Mouse (Mus musculus) urinary bladder, postnatal 14 days (tissue): ENCODE results near the gene 2010111I01Rik.
"Not testable (repeated sequence)": the region's sequence is repeated elsewhere in the genome, so short reads cannot be mapped to it uniquely, and the experiment has no call there.

Source experiments
- DNase-seq: peaks from one replicate; pipeline ENCODE4 v3.0.0; 2021; ENCODE audit warnings: low spot score

2010111I01Rik gene

DNA sequence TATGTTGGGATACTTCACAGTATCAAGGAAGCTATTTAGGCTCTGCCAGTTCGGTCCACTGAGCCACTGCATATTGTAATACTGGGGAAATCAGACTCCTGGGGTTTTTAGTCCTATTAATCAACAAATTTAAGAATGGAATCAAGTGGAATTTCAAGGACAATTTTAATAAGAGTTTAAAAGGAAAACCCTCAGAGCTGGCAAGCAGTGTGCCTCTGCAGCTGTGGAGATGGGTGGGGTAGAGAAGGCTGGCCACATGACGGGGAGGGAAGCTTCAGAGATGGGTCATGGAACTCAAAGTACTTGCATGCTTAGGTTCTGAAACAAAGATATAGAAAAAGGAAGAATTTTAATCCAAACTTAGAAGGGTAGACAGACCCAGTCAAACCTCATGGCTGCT, 116.1 kb downstream of the 2010111I01Rik start:
- no peak for DNase-seq

- no peak for DNase-seq
Measured at GRCm38 (mm10) chr13:63082555-63083136, 118.0 kb downstream of the 2010111I01Rik start.

DNA sequence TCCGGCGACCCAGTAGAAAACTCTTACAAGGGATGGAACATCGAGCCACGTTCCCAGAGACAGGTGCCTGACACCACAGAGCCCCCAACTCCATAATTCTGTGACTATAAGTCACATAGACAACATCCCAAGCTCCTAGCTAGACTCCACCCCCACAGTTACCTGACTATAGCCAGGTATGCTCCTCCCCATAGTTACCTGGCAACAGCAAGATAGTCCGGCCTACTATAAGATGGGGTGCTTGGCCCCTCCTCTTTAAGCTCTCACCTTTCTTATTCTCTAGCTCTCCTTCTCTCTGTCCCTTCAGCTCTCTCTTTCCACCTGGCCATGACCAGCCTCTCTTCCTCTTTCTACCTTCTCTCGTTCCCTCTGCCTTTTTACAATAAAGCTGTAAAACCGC, 118.4 kb downstream of the 2010111I01Rik start:
- not testable (repeated sequence) for DNase-seq

GRCm38 (mm10) chr13:63083663-63084062, 119.0 kb downstream of the 2010111I01Rik start:
- DNase-seq = no peak

DNA sequence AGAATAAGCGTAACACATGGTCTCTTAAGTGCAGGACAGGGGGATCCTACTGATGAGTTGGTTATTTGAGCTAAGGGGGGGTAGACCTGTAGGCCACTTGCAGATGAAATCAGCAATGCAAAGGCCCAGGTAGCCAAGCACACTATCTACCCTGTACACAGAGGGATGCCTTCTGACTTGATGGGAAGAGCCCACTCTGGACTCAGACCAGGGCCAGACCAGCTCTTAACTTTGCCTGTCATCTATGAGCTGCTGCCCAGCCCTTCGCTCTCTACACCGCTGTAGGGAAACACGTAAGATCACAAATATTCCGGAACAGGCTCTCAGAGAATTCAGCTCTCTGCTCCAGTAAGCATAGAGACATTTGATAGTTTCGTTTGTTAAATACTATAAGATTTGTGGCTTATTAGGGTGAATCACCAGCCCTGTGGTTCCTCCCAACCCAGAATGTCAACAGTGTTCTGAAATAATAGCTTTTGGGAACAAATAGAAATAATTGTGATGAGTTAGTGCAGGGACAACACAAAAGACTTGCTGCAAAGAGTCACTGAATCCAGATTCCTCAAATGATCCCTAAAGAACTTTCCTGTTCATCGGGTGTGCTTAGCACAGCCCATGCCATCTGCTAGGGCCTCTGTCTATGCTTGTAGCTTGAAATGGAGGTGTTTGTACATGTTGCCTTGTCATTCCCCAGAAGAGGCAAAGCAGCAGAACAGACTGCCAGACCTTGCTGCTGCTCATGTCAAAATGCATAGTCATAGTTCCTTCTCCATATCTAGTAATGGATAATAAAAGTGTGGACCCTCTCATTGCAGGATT, 123.4 kb downstream of the 2010111I01Rik start:
- DNase-seq = no peak

- DNase-seq = no peak
Measured at GRCm38 (mm10) chr13:63089513-63089912, 124.8 kb downstream of the 2010111I01Rik start.

- no peak for DNase-seq
Measured at GRCm38 (mm10) chr13:63091246-63091645, 126.6 kb downstream of the 2010111I01Rik start.

DNA sequence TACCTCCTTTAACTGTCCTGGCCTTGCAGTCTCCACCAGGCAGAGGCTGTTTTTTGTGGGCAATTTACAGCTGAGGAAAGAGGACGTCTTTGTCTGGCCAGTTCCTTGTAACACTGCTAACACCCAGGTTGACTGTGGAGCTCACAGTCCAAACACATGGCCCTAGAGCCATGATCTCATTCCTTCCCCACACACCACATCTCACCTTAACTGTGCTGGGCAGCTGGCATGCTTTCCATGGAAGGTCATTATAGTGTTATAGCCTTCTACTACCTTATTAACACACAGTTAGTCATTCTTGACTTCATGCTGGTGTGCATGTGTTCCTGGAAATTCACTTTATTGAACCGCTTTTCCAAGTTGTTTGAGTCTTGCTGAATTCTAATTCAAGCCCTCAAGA, 127.6 kb downstream of the 2010111I01Rik start:
- no peak for DNase-seq

GRCm38 (mm10) chr13:63092874-63093273, 128.2 kb downstream of the 2010111I01Rik start:
- no peak for DNase-seq

DNA sequence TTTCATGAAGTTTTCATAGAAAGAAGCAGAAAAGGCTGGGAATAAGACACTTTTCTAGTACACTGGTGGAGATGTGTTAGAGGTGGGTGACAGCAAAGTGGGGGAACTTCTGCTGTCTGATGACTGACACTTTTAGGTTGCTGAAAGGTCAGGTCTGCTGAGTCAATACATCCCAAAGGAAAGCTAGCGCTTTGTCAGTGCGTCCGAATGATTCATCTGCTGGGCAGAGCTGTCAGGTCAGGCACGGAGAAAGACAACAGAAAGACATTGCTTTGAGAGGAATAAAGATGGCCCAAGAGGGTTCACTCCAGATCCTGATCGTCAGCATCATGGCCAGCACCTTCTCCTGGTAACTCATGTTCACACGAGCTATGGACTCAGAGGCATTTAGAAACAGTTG, 128.9 kb downstream of the 2010111I01Rik start:
- no peak for DNase-seq

DNA sequence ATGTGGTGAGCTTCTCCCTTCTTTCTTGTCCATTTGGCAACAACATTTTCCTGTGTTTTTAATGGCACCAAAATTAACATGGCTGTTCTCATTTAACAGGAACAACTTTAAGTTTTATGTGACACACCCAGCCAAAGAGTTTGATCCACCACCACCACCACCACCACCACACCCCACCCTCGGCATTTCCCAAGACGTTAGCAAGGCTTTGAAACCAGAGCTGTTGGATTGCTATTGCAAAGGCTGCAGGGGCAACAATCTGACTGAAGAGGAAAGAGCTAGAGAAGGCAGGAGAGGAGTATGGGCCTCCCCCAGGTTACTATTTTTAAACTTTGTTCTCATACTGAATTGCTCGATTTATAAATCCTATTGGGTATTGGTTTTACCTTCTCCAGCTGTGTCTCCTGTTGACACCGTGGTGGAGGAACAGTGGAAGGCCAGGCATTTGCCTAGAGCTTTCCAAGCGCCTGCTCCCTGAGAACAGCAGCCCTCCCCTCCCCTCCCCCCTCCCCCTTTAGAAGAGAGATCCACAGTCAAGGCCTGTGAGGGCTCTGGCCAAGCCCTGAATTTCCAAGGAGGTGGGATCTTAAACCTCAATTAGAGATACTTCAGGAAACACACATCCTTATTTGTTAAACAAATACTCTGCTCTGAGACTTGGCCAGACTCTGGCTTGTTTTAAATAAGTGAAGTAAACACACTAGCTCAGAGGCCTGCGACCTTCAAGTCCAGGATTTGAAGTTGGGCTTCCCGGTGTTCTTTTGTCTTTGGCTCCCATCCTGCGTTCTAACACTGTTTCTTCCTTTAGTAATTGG, 129.8 kb downstream of the 2010111I01Rik start:
- no peak for DNase-seq

DNA sequence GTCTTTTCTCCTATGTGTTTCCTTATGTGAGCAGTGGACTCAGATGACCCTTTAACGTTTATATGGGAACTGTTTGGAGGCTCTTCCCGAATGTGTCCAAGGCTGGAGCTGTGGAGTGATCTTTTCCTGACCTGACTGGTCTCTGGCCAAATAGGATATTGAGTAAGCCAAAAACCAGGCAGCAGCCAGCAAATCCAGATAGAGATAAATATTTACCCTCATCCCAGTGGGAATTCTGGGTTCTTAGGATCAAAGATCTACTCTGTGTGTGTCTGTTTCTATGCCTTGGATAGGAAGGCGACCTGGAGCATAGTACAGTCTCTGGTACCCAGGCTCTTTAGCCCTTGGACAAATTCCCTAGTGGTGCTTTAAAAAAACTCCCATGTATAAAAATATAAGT, 132.1 kb downstream of the 2010111I01Rik start:
- DNase-seq = no peak

DNA sequence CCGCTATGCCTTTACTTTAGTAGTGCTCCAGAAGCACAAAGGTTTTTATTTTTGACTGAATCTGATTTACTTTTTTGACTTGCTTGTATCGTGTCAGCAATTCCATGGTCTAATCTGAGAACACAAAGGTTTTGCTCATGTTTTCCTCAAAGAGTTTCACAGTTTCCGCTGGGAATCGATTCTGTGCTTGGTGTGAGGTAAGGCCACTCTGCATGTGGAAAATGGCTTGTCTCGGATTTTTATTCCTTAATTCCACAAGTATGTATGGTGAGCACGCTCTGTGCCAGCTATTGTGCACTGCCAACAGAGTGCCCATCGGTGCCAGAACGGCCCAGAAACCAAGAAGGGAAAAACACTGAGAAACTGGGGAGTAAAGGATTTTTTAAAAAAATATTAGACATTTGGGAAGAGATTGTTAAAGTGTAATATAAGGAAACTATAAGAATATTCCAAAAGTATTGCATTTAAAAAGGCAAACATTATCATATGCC, 132.8 kb downstream of the 2010111I01Rik start:
- DNase-seq = no peak

GRCm38 (mm10) chr13:63101761-63102160, 137.1 kb downstream of the 2010111I01Rik start:
- DNase-seq = no peak

DNA sequence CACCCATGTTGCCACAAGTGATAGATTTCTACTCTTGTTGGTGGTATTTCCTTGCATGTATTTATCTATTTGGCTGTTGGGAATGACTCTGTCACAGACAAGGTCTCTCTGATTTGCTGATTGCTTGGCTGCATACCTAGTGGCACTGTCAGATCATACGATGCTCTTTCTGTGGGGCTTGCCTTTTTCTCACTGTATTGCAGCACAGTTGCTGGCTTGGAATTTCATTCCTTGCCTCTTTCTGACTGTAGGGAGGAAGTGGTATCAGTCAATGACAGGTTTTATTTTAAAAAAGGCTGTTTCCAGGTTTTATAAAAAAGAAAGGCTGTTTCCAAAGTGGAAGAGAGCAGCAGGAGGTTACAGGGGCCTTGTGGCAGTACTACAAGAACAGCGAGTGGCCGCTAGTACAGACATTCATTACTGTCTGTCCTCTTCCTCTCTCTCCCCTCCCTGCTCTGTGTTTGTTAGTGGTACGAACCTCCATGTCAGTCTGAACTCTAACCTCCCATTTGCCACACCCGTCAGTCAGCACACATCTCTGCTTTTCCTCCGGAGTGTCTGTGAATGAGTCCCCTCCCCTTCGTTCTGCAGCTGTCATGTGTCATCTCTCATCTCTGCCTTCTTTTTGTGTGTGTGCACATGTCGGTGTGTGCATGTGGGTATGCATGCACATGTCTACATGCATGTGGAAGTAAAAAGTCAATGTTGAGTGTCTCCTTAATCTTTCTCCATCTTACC, 138.3 kb downstream of the 2010111I01Rik start:
- no peak for DNase-seq

DNA sequence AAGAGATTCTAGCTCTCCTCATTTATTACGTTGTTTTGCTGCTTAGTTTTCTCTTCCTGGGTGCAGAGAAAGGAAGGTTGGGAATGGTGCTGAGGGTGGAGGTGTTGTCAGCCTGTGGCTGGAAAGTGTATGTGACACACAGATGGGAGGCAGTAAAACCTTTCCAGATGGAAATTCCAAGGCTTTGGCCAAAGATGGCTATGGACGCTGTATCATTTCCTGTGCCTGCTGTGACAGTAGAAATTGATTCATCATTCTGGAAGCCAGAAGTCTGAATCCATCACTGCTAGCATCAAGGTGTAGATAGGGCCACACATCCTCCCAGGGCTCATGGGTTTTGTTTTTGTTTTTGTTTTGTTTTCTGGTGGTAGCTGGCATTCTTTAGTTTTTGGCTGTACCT, 141.9 kb downstream of the 2010111I01Rik start:
- no peak for DNase-seq

DNA sequence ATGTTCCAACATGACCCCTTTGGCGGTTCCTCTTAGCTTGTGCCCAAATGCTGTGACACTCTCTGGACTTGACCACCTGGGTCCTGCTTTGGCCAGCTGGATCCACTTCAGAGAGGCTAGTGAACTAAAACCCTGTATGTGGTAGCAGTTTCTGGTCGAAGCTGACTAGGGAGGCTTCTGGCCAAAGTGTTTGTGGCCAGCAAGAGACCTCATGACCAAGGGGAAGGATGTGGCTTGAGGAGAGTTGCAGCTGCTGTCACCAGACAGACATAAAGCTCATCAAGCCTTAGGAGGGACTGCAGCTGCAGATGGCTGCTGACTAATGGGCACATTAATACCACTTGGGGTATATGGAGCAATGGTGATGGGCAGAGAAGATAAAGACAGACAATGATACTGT, 143.9 kb downstream of the 2010111I01Rik start:
- no peak for DNase-seq

DNA sequence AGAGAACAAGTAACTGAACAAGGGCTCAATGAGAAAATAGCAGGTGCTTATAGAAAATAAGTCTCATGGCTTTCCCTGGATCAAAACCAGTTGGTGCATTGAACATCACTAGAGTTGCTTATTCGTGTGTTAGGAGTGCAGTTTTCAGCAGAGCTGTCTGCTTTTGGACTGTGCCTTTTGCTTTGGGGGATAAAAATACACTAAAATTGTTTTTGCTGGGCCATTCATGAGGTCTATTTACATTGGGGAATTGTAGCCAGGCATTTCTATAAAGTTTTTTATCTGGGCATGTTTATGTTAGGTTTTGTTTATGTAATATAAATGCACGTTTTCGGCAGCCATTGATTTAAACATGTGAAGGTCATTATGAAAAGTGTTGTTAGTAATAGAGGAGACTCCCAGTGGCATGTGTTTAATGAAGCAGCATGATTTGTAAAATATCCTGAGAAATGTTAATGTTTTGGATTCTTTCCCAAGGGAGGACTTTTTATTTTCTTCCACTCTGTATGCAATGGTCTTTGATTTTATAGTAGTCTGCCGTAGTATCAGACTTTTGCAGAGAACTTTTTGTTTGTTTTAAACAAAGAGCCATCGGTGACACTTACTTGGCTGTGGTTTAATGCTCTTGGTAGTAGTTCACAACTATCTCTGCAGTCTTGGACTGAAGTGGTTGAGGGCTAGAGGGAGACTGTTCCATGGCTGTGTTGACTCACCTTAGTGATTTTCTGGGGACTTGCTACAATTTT, 146.8 kb downstream of the 2010111I01Rik start:
- DNase-seq = no peak

DNA sequence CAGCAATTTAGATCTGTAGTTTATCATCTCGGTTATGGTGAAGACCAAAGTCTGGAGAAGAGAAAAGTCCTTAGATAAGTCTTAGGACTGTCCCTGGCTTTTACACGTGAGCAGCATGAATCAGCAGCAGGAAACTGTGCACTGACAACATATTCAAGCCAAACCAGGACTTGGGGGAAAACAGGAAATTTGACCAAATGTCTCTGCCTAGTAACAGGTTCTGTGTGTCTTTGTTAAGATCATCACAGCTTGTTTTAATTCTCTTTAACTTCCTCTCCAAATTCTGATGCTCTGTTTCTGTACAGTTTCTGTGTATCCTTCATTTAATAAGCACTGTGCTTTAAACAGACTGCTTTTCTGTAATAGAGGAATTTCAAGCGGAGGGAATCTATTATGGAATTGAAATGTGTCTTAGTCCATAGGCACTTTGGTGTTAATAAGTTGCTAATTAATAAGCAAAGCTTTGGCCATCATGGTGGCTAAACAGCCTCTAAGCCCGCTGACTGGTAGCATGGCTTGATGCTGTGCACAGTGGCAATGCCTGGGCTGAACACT, 147.4 kb downstream of the 2010111I01Rik start:
- no peak for DNase-seq

- DNase-seq = no peak
Measured at GRCm38 (mm10) chr13:63112598-63113372, 148.1 kb downstream of the 2010111I01Rik start.
